Mouse (Mus musculus) heart, adult 2 months (tissue): ENCODE measurements at regions not wholly inside any gene's neighbourhood (a gene's known extent, or its start where the extent isn't known, plus 50 kb on each side); places are given as distances from the start of the nearest gene placed in this dataset.

Source experiments
- CTCF ChIP-seq: fragments of 200-600 bp; IDR thresholded peaks from 2 replicates; pipeline ENCODE4 v1.8.1; 2022; ENCODE audit warnings: antibody characterized with exemption, mild to moderate bottlenecking, moderate library complexity
- EP300 ChIP-seq: fragments of 200-500 bp; IDR thresholded peaks from 2 replicates; pipeline ENCODE4 v1.6.1; 2011; ENCODE audit warnings: low read depth, low read length, control low read depth; ENCODE audit not compliant: insufficient read depth

DNA sequence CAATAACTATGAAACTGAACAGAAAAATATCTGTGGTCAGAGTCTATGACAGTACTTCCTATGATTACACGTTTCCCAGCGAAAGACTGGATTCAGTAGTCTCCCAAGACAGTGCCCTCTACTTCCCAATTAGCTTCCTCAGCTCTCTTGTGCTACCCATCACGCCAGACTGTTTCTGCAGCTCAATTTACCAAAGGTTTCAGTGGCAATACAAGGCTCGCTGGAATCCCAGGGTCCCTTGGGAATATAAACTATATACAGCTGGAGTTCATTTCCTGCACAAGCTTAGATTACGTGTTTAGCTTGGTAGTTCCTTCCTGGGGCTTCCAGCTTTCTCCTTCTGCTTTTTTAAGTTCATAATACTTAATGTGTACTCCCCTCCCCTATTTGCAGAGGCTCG, 160.3 kb downstream of the Spry2 start:
- TF ChIP-seq CTCF (no peak), EP300 (no peak)
